Mouse (Mus musculus): ENCODE results near the gene H2-T23. TPM values are rescaled to one million over a fixed set of nuclear protein-coding genes. Genes with fewer than 3 reads are reported as not detected.
"Not testable (repeated sequence)": the region's sequence is repeated elsewhere in the genome, so short reads cannot be mapped to it uniquely, and the experiment has no call there.

H2-T23 gene
- total and polyA plus RNA-seq, 2 experiments from 2014 or later = 7.3 to 8.8 TPM

GRCm38 (mm10) chr17:36020191-36021073 is 12.2 kb downstream of the H2-T23 start, which contains the start of gene H2-T24:
Gene H2-T24, minus strand, starts transcription at chr17:36020560.
- ATAC-seq (peak; percentile 65; the same call in 1 of the 2 replicates), DNase-seq (ENCODE audit: low spot score) (peak; percentile 49)
- peak; percentile 33; the same call in 1 of the 2 replicates for TF ChIP-seq CTCF (IDR thresholded peaks at IDR 0.05; ENCODE audit: low read depth)
- no peak within 1 kb of the TSS for H3K9ac ChIP-seq (replicated peaks; ENCODE audit: low read length)
- H3K4me3 ChIP-seq (ENCODE audit: low read length) = no peak within 1 kb of the TSS
- WGBS = 43% methylated on average over 15 of the region's 15 CpGs
- H3K36me3 ChIP-seq (ENCODE audit: insufficient read depth, low read length) = no peaks in the 10 kb centered on the region
- 0 out of 2 replicates have a peak within 1 kb of the TSS, but pooled peaks have one; percentile 36 for H3K27ac ChIP-seq
- no peaks in the 10 kb centered on the region for H3K4me1 ChIP-seq (ENCODE audit: insufficient read depth, low read length)
- H3K27me3 ChIP-seq (ENCODE audit: insufficient read depth, low read length) = no peaks in the 10 kb centered on the region
- H3K4me2 ChIP-seq (ENCODE audit: low read depth, low read length) = 0 out of 2 replicates have a peak within 1 kb of the TSS, but pooled peaks have one; percentile 23
- no peaks in the 10 kb centered on the region for H3K9me3 ChIP-seq (ENCODE audit: low read length)

- 0 out of 2 replicates have a peak overlapping the region, but pooled peaks have one; percentile 18 for H3K4me2 ChIP-seq (ENCODE audit: low read depth, low read length)
- H3K4me3 ChIP-seq (ENCODE audit: low read length) = no peak overlapping the region
- H3K9me3 ChIP-seq (ENCODE audit: low read length) = no peaks in the 10 kb centered on the region
- TF ChIP-seq CTCF (IDR thresholded peaks at IDR 0.05; ENCODE audit: low read depth) = no peak
- no peaks in the 10 kb centered on the region for H3K4me1 ChIP-seq (ENCODE audit: insufficient read depth, low read length)
- 69% methylated on average over 3 of the region's 3 CpGs for WGBS
- DNase-seq (ENCODE audit: low spot score) (no peak), ATAC-seq (no peak)
- no peak overlapping the region for H3K27ac ChIP-seq
- H3K36me3 ChIP-seq (ENCODE audit: insufficient read depth, low read length) = peaks cover 1% of the 10 kb centered on the region; the same call in 1 of the 2 replicates
- H3K27me3 ChIP-seq (ENCODE audit: insufficient read depth, low read length) = no peaks in the 10 kb centered on the region
- H3K9ac ChIP-seq (replicated peaks; ENCODE audit: low read length) = no peak overlapping the region
Observed at GRCm38 (mm10) chr17:36019519-36019918, 13.1 kb downstream of the H2-T23 start.

DNA sequence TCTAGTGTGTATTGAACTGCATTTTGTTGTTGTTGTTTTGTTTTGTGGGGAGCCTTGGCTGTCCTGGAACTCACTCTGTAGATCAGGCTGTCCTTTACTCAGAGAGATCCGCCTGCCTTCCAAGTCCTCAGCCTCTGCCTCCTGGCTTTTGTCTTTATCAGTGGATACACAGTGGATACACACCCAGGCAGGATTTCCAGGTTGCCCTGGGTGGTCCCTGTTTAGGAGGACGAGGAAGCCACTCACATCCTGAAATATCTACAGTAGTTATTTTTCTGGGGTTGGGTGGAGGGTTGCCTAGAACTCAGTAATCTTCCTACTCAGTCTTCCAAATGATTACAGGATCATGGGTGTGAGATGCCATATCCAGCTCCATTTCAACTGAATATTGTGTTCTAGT is 13.7 kb downstream of the H2-T23 start:
- no peak for TF ChIP-seq CTCF (IDR thresholded peaks at IDR 0.05; ENCODE audit: low read depth)
- Histone ChIP-seq H3K4me1 (ENCODE audit: insufficient read depth, low read length) (no peaks in the 10 kb centered on the region), H3K4me3 (ENCODE audit: low read length) (no peak overlapping the region), H3K36me3 (ENCODE audit: insufficient read depth, low read length) (peaks cover 4% of the 10 kb centered on the region; the same call in 1 of the 2 replicates), H3K9me3 (ENCODE audit: low read length) (no peaks in the 10 kb centered on the region), H3K27me3 (ENCODE audit: insufficient read depth, low read length) (no peaks in the 10 kb centered on the region), H3K4me2 (ENCODE audit: low read depth, low read length) (no peak overlapping the region), H3K27ac (no peak overlapping the region), H3K9ac (replicated peaks; ENCODE audit: low read length) (no peak overlapping the region)
- DNase-seq (ENCODE audit: low spot score) (no peak), ATAC-seq (no peak)
- 67% methylated on average over 2 of the region's 2 CpGs for WGBS

DNA sequence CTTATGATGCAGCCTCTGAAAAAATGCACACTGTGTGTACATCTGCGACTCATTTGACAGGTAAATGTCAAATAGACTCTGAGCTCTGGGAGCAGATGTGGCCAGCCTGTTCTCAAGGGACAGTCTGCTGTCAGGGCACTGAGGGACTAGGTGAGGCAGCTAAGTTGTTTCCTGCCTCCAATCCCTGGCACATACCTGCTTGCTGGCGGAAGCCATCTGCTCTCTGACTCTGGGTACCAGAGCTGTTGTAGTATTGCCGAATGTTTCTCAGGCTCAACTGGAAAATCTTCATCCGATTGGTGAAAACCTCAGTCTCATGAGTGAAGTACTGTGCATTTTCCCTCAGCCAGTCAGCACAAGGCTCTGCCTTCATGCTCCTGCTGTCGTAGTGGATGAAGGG is 15.6 kb downstream of the H2-T23 start:
- H3K9ac ChIP-seq (replicated peaks; ENCODE audit: low read length) = no peak overlapping the region
- H3K27me3 ChIP-seq (ENCODE audit: insufficient read depth, low read length) = no peaks in the 10 kb centered on the region
- H3K9me3 ChIP-seq (ENCODE audit: low read length) = no peaks in the 10 kb centered on the region
- H3K36me3 ChIP-seq (ENCODE audit: insufficient read depth, low read length) = peaks cover 4% of the 10 kb centered on the region; the same call in 1 of the 2 replicates
- no peak overlapping the region for H3K4me3 ChIP-seq (ENCODE audit: low read length)
- TF ChIP-seq CTCF (IDR thresholded peaks at IDR 0.05; ENCODE audit: low read depth) = no peak
- DNase-seq (ENCODE audit: low spot score) (no peak), ATAC-seq (no peak)
- whole genome bisulfite sequencing = 93% methylated on average over 5 of the region's 5 CpGs
- no peaks in the 10 kb centered on the region for H3K4me1 ChIP-seq (ENCODE audit: insufficient read depth, low read length)
- no peak overlapping the region for H3K27ac ChIP-seq
- no peak overlapping the region for H3K4me2 ChIP-seq (ENCODE audit: low read depth, low read length)

DNA sequence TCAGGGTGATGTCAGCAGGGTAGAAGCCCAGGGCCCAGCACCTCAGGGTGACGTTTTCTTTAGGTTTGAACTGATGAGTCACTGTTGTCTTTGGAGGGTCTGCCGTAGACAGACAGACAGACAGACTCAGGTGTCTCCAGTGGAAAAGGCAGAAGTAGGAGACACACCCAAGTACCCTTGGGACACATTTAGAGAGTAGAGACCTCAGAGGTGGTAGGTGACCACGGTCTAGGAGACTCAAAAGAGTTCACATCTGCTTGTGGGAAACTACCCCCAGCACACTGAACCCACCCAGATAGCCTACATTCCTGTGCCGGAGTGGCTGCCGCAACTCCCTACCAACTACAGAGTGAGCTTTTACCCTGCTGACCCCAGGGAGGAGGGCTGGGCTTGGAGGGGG is 17.7 kb downstream of the H2-T23 start:
- DNase-seq (ENCODE audit: low spot score) (no peak), ATAC-seq (no peak)
- TF ChIP-seq CTCF (IDR thresholded peaks at IDR 0.05; ENCODE audit: low read depth) = no peak
- H3K36me3 ChIP-seq (ENCODE audit: insufficient read depth, low read length) = peaks cover 4% of the 10 kb centered on the region; the same call in 1 of the 2 replicates
- H3K4me2 ChIP-seq (ENCODE audit: low read depth, low read length) = no peak overlapping the region
- no peaks in the 10 kb centered on the region for H3K4me1 ChIP-seq (ENCODE audit: insufficient read depth, low read length)
- no peak overlapping the region for H3K4me3 ChIP-seq (ENCODE audit: low read length)
- no peak overlapping the region for H3K27ac ChIP-seq
- no peaks in the 10 kb centered on the region for H3K27me3 ChIP-seq (ENCODE audit: insufficient read depth, low read length)
- H3K9me3 ChIP-seq (ENCODE audit: low read length) = no peaks in the 10 kb centered on the region
- 96% methylated on average over 5 of the region's 5 CpGs for WGBS
- H3K9ac ChIP-seq (replicated peaks; ENCODE audit: low read length) = no peak overlapping the region

DNA sequence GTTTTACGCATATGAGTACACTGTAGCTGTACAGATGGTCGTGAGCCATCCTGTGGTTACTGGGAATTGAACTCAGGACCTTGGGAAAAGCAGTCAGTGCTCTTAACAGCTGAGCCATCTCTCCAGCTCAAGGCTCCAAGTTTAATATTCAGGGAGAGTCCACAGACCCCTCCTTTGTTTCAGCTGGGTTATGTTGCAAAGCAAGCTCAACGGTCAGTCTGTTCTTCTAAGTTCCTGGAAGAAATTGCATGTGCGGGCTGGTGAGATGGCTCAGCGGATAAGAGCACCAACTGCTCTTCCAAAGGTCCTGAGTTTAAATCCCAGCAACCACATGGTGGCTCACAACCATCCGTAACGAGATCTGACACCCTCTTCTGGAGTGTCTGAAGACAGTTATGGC is 28.2 kb downstream of the H2-T23 start:
- H3K4me2 ChIP-seq (ENCODE audit: low read depth, low read length); H3K9ac ChIP-seq (replicated peaks; ENCODE audit: low read length); H3K4me1 ChIP-seq (ENCODE audit: insufficient read depth, low read length); H3K27ac ChIP-seq; H3K27me3 ChIP-seq (ENCODE audit: insufficient read depth, low read length); H3K4me3 ChIP-seq (ENCODE audit: low read length); DNase-seq (ENCODE audit: low spot score); H3K36me3 ChIP-seq (ENCODE audit: insufficient read depth, low read length); ATAC-seq; H3K9me3 ChIP-seq (ENCODE audit: low read length): not testable (repeated sequence)
- 87% methylated on average over 7 of the region's 7 CpGs for WGBS

DNA sequence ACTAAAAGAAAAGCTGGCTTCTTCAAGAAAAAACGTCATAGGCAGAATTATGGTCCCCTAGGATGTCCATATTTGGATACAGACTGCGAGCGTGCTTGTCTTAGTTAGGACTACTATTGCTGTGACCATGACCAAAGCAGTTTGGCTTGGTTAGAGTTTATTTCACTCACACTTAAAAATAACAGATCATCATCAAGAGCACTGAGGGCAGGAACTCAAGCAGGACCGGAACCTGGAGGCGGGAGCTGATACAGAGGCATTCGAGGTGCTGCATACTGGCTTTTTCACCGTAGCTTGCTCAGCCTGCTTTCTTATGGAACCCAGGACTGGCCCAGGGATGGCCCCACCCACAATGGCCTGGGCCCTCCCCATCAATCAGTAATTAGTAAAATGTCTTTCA is 29.3 kb downstream of the H2-T23 start:
- H3K36me3 ChIP-seq (ENCODE audit: insufficient read depth, low read length) = no peaks in the 10 kb centered on the region
- no peak overlapping the region for H3K4me3 ChIP-seq (ENCODE audit: low read length)
- H3K4me2 ChIP-seq (ENCODE audit: low read depth, low read length) = no peak overlapping the region
- ATAC-seq = no peak
- DNase-seq (ENCODE audit: low spot score) = no peak
- no peaks in the 10 kb centered on the region for H3K27me3 ChIP-seq (ENCODE audit: insufficient read depth, low read length)
- WGBS = 91% methylated on average over 7 of the region's 7 CpGs
- TF ChIP-seq CTCF (IDR thresholded peaks at IDR 0.05; ENCODE audit: low read depth) = no peak
- no peak overlapping the region for H3K9ac ChIP-seq (replicated peaks; ENCODE audit: low read length)
- no peaks in the 10 kb centered on the region for H3K9me3 ChIP-seq (ENCODE audit: low read length)
- H3K4me1 ChIP-seq (ENCODE audit: insufficient read depth, low read length) = no peaks in the 10 kb centered on the region
- no peak overlapping the region for H3K27ac ChIP-seq
